Mouse (Mus musculus) liver, adult 2 months (tissue): Measurements from ENCODE around the gene Psat1.

Experiments
- CTCF ChIP-seq: fragments of 200-500 bp; IDR thresholded peaks from 2 replicates; pipeline ENCODE4 v1.5.1; 2011; ENCODE audit warnings: low read depth, low read length, control low read depth
- POLR2A ChIP-seq: fragments of 200-500 bp; IDR thresholded peaks from 2 replicates; pipeline ENCODE4 v1.6.1; 2011; ENCODE audit warnings: low read length, control low read depth; ENCODE audit not compliant: insufficient read depth; ENCODE audit errors: extremely low read depth

DNA sequence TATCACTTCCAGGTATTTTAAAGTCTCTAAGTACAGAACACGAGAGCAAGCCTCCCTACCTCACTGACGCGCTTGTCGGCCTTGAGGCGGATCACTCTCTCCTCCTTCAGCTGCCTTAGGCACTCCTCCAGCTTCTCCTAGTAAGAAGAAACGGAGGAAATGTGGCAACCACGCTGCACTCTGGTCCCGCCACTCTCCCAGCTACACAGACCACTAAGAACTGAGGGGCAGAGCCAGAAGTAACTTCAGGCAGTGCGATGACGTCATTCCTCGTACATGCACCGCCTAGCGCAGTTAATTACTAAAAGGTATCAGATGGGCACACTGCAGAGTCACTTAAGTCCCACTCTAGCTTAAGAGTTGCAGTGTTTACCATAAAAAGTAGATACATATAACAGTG, 15.2 kb upstream of the Psat1 start:
- no peak for TF ChIP-seq CTCF
- TF ChIP-seq POLR2A, result no peak
